Mouse (Mus musculus): ENCODE measurements at regions not wholly inside any gene's neighbourhood (a gene's known extent, or its start where the extent isn't known, plus 50 kb on each side); places are given as distances from the start of the nearest gene placed in this dataset.

DNA sequence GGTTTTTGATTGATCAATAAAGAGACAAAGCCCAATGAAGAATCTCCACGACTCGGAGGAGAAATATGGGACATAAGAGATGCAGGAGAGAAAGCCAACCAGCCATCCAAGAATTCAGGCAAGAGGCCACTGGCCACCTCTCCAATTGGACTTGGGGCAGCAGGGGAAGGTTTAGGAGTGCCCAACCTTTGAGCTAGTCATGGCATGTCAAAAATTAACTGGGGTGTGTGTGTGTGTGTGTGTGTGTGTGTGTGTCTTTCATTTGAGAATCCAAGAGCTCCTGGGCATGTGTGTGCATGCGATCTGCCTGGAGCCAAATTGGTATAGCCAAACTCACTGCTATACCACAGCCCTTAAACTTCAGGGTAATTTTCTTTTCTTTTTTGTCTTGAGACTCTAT, 51.6 kb upstream of the Cecr2 start:
- no peak for DNase-seq

- no peak for DNase-seq
Observed at GRCm38 (mm10) chr6:120612346-120612745, 53.8 kb upstream of the Cecr2 start.

GRCm38 (mm10) chr6:120609858-120610257, 56.3 kb upstream of the Cecr2 start:
- DNase-seq: no peak

GRCm38 (mm10) chr6:120605471-120605870, 60.7 kb upstream of the Cecr2 start:
- DNase-seq: no peak

DNA sequence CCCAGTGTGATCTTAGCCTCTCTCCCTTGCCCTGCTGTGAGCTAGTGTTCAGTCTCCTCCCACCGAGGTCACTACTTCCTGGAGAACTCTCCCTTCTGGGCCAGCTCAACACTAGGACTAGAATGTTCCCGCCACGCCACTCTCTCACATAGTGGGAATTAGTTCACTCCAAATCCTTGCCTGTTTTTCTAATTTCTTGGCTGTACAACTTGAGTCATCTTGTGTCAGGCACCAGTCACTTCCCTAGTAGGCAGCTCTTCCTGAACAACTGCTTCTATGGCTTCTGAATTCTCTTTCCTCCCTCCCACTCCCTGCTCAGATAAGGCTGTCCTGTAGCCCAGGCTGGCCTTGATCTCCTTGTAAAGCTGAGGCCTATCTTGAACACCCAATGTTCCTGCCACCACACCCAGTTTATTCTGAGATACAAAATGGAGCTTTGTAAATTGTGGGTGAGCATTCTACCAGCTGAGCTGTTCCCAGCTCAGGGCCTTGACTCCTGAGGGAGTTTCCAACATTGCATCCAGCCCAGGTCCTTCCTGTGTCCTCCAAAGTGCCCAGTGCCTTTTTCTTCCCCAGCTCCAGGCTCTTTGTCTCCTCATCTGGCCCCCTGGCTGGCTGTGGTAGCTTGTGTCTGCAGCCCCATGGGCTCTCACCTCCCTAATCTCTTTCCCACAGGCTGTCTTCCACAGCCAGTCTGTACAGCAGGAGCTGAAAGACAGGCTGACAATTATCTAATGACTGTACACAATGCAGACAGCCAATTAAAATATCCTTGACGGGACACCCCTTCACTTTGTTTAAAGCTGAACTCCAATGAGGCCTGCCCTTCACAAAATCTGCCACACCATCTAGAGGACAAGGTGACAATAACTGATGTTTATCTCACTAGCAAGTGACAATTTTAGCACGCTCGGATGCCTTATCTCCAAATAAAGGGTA, 61.9 kb upstream of the Cecr2 start:
- DNase-seq: no peak

- DNase-seq: no peak
Observed at GRCm38 (mm10) chr6:120603454-120603853, 62.7 kb upstream of the Cecr2 start.

- DNase-seq: no peak
Observed at GRCm38 (mm10) chr6:120600376-120600775, 65.8 kb upstream of the Cecr2 start.

GRCm38 (mm10) chr6:120598471-120598870, 67.4 kb upstream of the Hdhd5 start:
- no peak for DNase-seq

GRCm38 (mm10) chr6:120597887-120598286, 66.8 kb upstream of the Hdhd5 start:
- DNase-seq: no peak

GRCm38 (mm10) chr6:120596717-120597116, 65.6 kb upstream of the Hdhd5 start:
- DNase-seq: no peak

- DNase-seq: no peak
Observed at GRCm38 (mm10) chr6:120594463-120594862, 63.3 kb upstream of the Hdhd5 start.

- DNase-seq: peak; percentile 48
Observed at GRCm38 (mm10) chr6:120592705-120593104, 61.6 kb upstream of the Hdhd5 start.

DNA sequence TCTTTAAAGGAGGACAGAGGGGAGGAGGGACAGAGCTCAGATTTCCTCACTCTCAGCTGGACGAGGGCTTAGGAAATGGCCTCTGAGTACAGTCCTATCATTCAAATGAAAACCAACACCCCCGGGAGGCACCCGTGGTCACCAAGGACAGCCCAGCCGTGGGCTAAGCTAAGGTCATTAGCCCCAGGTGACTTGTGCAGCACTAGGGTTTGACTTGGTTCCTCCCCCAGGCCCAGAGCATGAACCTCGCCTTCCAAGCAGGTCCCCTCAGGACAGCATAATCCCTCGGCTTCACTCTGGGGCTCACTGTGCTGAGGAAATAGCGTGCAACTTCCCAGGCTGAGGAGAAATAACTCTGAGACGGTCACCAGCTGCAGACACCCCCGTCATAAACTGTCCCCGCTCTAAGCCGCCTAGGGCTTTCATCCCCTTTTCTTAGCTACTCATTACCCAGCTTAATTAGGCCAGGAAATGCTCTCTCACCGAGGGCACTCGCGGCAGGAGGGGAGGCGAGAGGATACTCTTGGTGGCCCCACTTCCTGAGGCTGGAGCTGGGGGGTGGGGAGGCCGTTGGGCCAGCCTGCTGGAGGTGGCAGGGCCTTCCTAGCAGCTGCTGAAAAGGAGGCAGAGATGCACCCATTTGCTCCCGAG, 61.0 kb upstream of the Hdhd5 start:
- DNase-seq: peak; percentile 18

GRCm38 (mm10) chr6:120590191-120590590, 59.1 kb upstream of the Hdhd5 start:
- DNase-seq: no peak

DNA sequence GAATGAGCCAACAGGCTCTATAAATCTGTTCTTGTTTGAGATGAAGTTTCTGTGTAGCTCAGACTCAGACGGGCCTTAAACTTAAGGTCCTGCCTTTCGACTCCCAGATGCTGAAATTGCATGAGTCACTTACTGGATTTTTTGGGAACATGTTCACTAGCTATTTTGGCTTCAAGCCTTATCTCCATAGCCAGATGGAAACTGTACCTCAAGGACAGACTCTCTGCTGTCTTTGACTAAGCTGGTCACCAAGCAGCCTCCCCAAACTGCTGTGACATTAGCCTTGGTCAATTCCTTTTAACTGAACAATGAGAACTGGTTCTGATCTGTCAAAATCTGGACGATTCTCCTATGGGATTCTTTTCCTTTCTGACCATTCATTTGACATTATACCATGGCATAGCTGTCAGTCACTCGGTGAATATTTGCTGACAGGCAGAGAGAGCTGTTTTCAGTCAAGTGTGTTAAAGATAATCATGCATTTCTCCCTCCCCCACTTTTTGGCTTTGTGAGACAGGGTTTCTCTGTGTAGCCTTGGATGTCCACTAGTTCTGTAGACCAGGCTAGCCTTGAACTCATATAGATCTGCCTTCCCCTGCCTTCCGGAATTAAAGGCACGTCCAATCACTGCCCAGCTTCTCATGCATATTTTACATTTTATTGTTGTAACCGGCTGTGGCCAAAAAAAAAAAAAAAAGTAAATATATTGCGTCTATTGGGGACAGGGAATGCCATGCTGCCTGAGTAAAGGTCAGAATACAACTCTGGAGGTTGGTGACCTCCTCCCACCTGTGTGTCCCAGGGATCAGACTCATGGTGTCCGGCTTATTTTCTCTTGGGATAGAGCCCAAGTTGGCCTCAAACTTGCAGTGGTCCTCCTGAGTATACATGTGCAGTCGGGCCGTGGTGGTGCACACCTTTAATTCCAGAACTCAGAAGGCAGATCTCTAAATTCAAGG, 57.9 kb upstream of the Hdhd5 start:
- DNase-seq: no peak

DNA sequence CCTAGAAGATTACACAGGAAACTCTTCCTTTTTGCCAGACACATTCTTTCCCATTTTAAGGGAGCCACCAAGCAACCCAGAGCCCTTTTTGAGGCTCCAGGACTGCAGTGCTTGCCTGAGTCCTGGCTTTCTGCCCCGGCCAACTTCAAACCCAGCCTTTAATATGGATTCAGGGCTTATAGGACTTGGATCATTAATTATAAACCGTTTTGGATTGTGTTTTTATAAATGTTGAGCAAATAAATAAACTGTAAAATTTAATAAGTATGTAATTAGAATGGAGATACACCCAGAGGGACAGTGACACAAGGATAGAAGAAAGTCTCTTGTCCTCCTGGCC, 54.8 kb upstream of the Hdhd5 start:
- DNase-seq: no peak

DNA sequence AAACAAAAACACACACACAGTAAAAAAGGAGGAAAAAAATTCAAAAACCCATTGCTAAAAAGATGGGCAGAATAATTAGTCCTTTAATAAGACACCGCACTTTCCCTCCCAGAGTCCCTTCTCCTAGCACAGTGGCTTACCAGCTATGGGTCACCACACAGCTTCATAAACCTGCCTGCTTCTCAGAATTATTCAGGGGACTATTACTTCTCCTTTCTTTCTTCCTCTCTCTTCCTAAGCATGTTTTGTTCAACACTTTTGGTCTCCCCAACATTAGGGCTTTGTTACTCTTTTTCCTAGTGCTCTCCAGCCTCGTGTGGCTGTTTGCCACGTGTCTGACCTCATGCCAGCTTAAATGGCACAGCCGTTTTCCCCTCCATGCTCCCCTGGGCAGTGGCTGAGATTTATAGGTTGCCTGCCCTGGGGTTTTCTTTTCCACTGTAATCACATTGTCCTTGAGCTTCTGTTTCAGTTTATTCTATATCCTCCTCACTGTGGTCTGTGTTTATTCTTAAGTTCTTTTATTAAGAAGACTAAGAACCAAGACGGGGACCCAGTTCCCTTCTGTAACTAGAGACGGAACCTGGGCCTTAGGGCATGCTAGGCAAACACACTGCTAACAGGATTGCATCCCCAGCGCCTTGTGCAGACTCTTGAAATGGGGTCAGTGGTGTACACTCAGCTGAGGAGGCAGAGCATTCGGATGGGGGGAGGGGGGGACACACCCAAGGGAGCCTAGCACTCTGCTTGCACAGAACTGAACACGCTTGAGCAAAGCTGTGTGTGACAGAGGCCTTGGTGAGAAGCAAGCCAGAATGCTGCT, 54.2 kb upstream of the Hdhd5 start:
- no peak for DNase-seq

DNA sequence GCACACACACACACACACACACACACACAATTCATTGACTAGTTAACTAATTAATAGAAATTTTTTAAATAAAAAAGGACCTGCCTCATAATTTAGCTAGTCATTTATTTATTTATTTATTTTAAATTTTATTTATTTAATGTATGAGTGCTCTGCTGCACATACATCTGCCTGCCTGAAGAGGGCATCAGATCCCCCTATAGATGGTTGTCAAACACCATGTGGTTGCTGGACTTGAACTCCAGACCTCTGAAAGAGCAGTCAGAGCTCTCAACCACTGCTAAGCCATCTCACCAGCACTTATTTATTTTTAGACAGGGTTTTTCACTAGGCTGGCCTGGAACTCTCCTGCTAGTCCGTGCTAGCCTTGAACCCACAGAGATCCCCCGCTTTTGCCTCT, 50.6 kb upstream of the Hdhd5 start:
- DNase-seq: no peak
